Mouse (Mus musculus): Measurements from ENCODE around the gene Wfdc2. TPM values are rescaled to one million over a fixed set of nuclear protein-coding genes. Genes with fewer than 3 reads are reported as not detected.
A peak's percentile ranks its signal among the peaks of the same experiment; 100 is the strongest.
"Not testable (repeated sequence)": the region's sequence is repeated elsewhere in the genome, so short reads cannot be mapped to it uniquely, and the experiment has no call there.

Wfdc2 gene
- polyA plus RNA-seq, 1 experiment = 2.8 TPM

- TF ChIP-seq CTCF (IDR thresholded peaks at IDR 0.05; ENCODE audit: control insufficient read depth, insufficient read depth, low read length) = no peak
- TF ChIP-seq POLR2A (IDR thresholded peaks at IDR 0.05; ENCODE audit: borderline replicate concordance, control insufficient read depth, low read depth, low read length) = no peak
- Histone ChIP-seq H3K27ac (ENCODE audit: control insufficient read depth, insufficient read depth, low read depth, low read length, poor library complexity) (no peak overlapping the region), H3K4me1 (ENCODE audit: control insufficient read depth, insufficient read depth, low read length) (no peaks in the 10 kb centered on the region), H3K4me3 (replicated peaks; ENCODE audit: control insufficient read depth, low read depth, low read length) (no peak overlapping the region)
- WGBS = 80% methylated on average over 9 of the region's 9 CpGs
Observed at GRCm38 (mm10) chr2:164551502-164551901, 10.7 kb upstream of the Wfdc2 start.

GRCm38 (mm10) chr2:164558426-164558825, 3.8 kb upstream of the Wfdc2 start:
- TF ChIP-seq POLR2A (IDR thresholded peaks at IDR 0.05; ENCODE audit: borderline replicate concordance, control insufficient read depth, low read depth, low read length) (no peak), CTCF (IDR thresholded peaks at IDR 0.05; ENCODE audit: control insufficient read depth, insufficient read depth, low read length) (no peak)
- H3K4me3 ChIP-seq (replicated peaks; ENCODE audit: control insufficient read depth, low read depth, low read length) = no peak overlapping the region
- whole genome bisulfite sequencing = 34% methylated on average over 8 of the region's 8 CpGs
- no peaks in the 10 kb centered on the region for H3K4me1 ChIP-seq (ENCODE audit: control insufficient read depth, insufficient read depth, low read length)
- no peak overlapping the region for H3K27ac ChIP-seq (ENCODE audit: control insufficient read depth, insufficient read depth, low read depth, low read length, poor library complexity)

- no peaks in the 10 kb centered on the region for H3K4me1 ChIP-seq (ENCODE audit: control insufficient read depth, insufficient read depth, low read length)
- no peak overlapping the region for H3K4me3 ChIP-seq (replicated peaks; ENCODE audit: control insufficient read depth, low read depth, low read length)
- TF ChIP-seq CTCF (IDR thresholded peaks at IDR 0.05; ENCODE audit: control insufficient read depth, insufficient read depth, low read length) (no peak), POLR2A (IDR thresholded peaks at IDR 0.05; ENCODE audit: borderline replicate concordance, control insufficient read depth, low read depth, low read length) (no peak)
- 10% methylated on average over 16 of the region's 16 CpGs for WGBS
- H3K27ac ChIP-seq (ENCODE audit: control insufficient read depth, insufficient read depth, low read depth, low read length, poor library complexity) = no peak overlapping the region
Observed at GRCm38 (mm10) chr2:164558991-164559645, 3.1 kb upstream of the Wfdc2 start.

GRCm38 (mm10) chr2:164560106-164560505, 2.1 kb upstream of the Wfdc2 start:
- no peak overlapping the region for H3K27ac ChIP-seq (ENCODE audit: control insufficient read depth, insufficient read depth, low read depth, low read length, poor library complexity)
- no peak overlapping the region for H3K4me3 ChIP-seq (replicated peaks; ENCODE audit: control insufficient read depth, low read depth, low read length)
- no peaks in the 10 kb centered on the region for H3K4me1 ChIP-seq (ENCODE audit: control insufficient read depth, insufficient read depth, low read length)
- TF ChIP-seq POLR2A (IDR thresholded peaks at IDR 0.05; ENCODE audit: borderline replicate concordance, control insufficient read depth, low read depth, low read length) (no peak), CTCF (IDR thresholded peaks at IDR 0.05; ENCODE audit: control insufficient read depth, insufficient read depth, low read length) (no peak)
- WGBS = 83% methylated on average over 8 of the region's 8 CpGs

GRCm38 (mm10) chr2:164563339-164564038, 1.3 kb downstream of the Wfdc2 start:
- Histone ChIP-seq H3K4me3 (replicated peaks; ENCODE audit: control insufficient read depth, low read depth, low read length) (no peak overlapping the region), H3K27ac (ENCODE audit: control insufficient read depth, insufficient read depth, low read depth, low read length, poor library complexity) (no peak overlapping the region), H3K4me1 (ENCODE audit: control insufficient read depth, insufficient read depth, low read length) (no peaks in the 10 kb centered on the region)
- TF ChIP-seq POLR2A (IDR thresholded peaks at IDR 0.05; ENCODE audit: borderline replicate concordance, control insufficient read depth, low read depth, low read length) = no peak
- TF ChIP-seq CTCF (IDR thresholded peaks at IDR 0.05; ENCODE audit: control insufficient read depth, insufficient read depth, low read length) = 0 out of 2 replicates have a peak, but pooled peaks have one; percentile 12
- WGBS = 13% methylated on average over 32 of the region's 32 CpGs

- Histone ChIP-seq H3K27ac (ENCODE audit: control insufficient read depth, insufficient read depth, low read depth, low read length, poor library complexity) (no peak overlapping the region), H3K4me1 (ENCODE audit: control insufficient read depth, insufficient read depth, low read length) (no peaks in the 10 kb centered on the region), H3K4me3 (replicated peaks; ENCODE audit: control insufficient read depth, low read depth, low read length) (no peak overlapping the region)
- TF ChIP-seq POLR2A (IDR thresholded peaks at IDR 0.05; ENCODE audit: borderline replicate concordance, control insufficient read depth, low read depth, low read length) (no peak), CTCF (IDR thresholded peaks at IDR 0.05; ENCODE audit: control insufficient read depth, insufficient read depth, low read length) (no peak)
- WGBS = 57% methylated on average over 5 of the region's 5 CpGs
Observed at GRCm38 (mm10) chr2:164564346-164564745, 2.1 kb downstream of the Wfdc2 start.

- Histone ChIP-seq H3K27ac (ENCODE audit: control insufficient read depth, insufficient read depth, low read depth, low read length, poor library complexity) (no peak overlapping the region), H3K4me3 (replicated peaks; ENCODE audit: control insufficient read depth, low read depth, low read length) (no peak overlapping the region), H3K4me1 (ENCODE audit: control insufficient read depth, insufficient read depth, low read length) (no peaks in the 10 kb centered on the region)
- TF ChIP-seq POLR2A (IDR thresholded peaks at IDR 0.05; ENCODE audit: borderline replicate concordance, control insufficient read depth, low read depth, low read length) (no peak), CTCF (IDR thresholded peaks at IDR 0.05; ENCODE audit: control insufficient read depth, insufficient read depth, low read length) (peak; percentile 14; the same call in 1 of the 2 replicates)
- WGBS = 73% methylated on average over 2 of the region's 2 CpGs
Observed at GRCm38 (mm10) chr2:164566997-164567396, 4.8 kb downstream of the Wfdc2 start.

- WGBS = 40% methylated on average over 5 of the region's 5 CpGs
- no peak for TF ChIP-seq POLR2A (IDR thresholded peaks at IDR 0.05; ENCODE audit: borderline replicate concordance, control insufficient read depth, low read depth, low read length)
- TF ChIP-seq CTCF (IDR thresholded peaks at IDR 0.05; ENCODE audit: control insufficient read depth, insufficient read depth, low read length) = no peak
- no peak overlapping the region for H3K4me3 ChIP-seq (replicated peaks; ENCODE audit: control insufficient read depth, low read depth, low read length)
Observed at GRCm38 (mm10) chr2:164567460-164567859, 5.2 kb downstream of the Wfdc2 start.

GRCm38 (mm10) chr2:164573359-164573758, 11.1 kb downstream of the Wfdc2 start, which contains the start of gene Spint3:
TSS of gene Spint3 (minus strand) at chr2:164573459.
- not testable (repeated sequence) for H3K4me1 ChIP-seq (ENCODE audit: control insufficient read depth, insufficient read depth, low read length); H3K27ac ChIP-seq (ENCODE audit: control insufficient read depth, insufficient read depth, low read depth, low read length, poor library complexity); H3K4me3 ChIP-seq (replicated peaks; ENCODE audit: control insufficient read depth, low read depth, low read length)
- WGBS = 83% methylated on average over 6 of the region's 6 CpGs

More at GRCm38 (mm10) chr2:164567460-164567859, 5.2 kb downstream of the Wfdc2 start:
- Histone ChIP-seq H3K4me1 (ENCODE audit: control insufficient read depth, insufficient read depth, low read length) (no peaks in the 10 kb centered on the region), H3K27ac (ENCODE audit: control insufficient read depth, insufficient read depth, low read depth, low read length, poor library complexity) (no peak overlapping the region)

GRCm38 (mm10) chr2:164585025-164585725, 23.0 kb downstream of the Wfdc2 start, which contains the start of gene Wfdc6a:
TSS of gene Wfdc6a (minus strand) at chr2:164585447.
- not testable (repeated sequence) for H3K4me3 ChIP-seq (replicated peaks; ENCODE audit: control insufficient read depth, low read depth, low read length); H3K4me1 ChIP-seq (ENCODE audit: control insufficient read depth, insufficient read depth, low read length); H3K27ac ChIP-seq (ENCODE audit: control insufficient read depth, insufficient read depth, low read depth, low read length, poor library complexity)
- 63% methylated on average over 13 of the region's 13 CpGs for whole genome bisulfite sequencing
